Mouse (Mus musculus) naive thymus-derived CD4-positive, alpha-beta T cell, adult 2 months (primary cell): Measurements from ENCODE around the gene Olfr1359.

ENCODE experiments used
- DNase-seq: peaks from one replicate; pipeline ENCODE4 v3.0.0-alpha.2; 2011; ENCODE audit warnings: low read depth

Olfr1359 gene

GRCm38 (mm10) chr13:21697811-21698210 lies at the start of gene Olfr1359:
Gene Olfr1359 (plus strand): TSS chr13:21698111.
- DNase-seq, result no peak

DNA sequence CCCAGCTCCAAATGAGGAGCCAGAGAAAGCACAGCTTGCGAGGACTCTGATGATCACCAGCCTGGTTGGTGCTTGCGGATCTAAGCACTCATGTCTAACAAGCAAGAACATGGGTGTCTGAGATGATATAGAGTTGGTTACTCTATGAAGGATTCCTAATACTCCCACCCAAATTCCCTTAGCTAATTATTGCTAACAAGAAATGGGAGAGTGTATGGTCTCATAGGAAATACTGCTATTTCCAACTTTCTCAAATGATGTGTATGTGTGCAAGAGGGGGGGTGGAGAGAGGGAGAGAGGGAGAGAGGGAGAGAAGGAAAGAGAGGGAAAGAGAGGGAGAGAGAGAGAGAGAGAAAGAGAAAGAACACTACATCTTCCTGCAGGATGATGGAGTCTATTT lies 34.6 kb upstream of the Olfr1359 start, which contains the start of gene Olfr1361:
Gene Olfr1361 (minus strand): TSS at position 101 of the 400 bp plus-strand sequence.
- DNase-seq, result no peak

GRCm38 (mm10) chr13:21677305-21677704 lies 20.6 kb upstream of the Olfr1359 start, which contains the start of gene Olfr1360:
Gene Olfr1360 (minus strand): TSS chr13:21677405.
- no peak for DNase-seq

GRCm38 (mm10) chr13:21706669-21707068 lies 8.8 kb downstream of the Olfr1359 start:
- DNase-seq, result no peak

GRCm38 (mm10) chr13:21710031-21710711 lies 12.3 kb downstream of the Olfr1359 start:
- DNase-seq, result peak; percentile 94

DNA sequence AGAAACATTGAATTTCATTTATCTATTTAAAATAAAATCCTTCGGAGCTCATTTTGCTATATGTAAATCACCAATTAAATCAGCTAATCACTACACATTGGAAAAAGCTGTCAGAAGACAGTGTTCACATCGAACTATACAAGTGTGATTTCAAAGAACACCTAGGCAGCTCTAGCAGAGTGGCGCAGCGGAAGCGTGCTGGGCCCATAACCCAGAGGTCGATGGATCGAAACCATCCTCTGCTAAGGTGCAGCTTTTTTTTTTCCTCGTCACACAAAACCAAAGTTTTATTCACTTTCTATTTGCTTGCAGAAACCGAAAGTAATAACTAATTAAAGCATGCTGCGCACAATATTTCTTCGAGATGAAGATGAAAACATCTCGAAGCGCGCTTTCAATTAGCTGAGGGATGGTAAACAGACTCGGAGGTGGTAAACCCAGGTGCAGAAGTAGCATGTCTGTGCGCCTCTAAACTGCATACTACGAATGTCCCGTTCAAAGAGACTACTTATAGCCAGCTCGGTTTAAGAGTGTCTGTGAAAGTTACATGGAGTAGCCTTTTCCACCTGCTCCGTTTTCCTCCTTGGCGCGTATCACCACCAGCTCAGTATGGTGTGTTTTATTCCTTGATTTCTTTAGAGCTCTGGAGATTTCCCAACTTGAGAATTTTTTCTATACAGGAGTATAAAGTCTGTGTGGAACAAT lies 13.1 kb downstream of the Olfr1359 start:
- peak; percentile 96 for DNase-seq

- DNase-seq, result no peak
These were observed 13.8 kb downstream of the Olfr1359 start for GRCm38 (mm10) chr13:21711698-21712097.

GRCm38 (mm10) chr13:21714725-21715124 lies 16.8 kb downstream of the Olfr1359 start:
- DNase-seq, result peak; percentile 89

DNA sequence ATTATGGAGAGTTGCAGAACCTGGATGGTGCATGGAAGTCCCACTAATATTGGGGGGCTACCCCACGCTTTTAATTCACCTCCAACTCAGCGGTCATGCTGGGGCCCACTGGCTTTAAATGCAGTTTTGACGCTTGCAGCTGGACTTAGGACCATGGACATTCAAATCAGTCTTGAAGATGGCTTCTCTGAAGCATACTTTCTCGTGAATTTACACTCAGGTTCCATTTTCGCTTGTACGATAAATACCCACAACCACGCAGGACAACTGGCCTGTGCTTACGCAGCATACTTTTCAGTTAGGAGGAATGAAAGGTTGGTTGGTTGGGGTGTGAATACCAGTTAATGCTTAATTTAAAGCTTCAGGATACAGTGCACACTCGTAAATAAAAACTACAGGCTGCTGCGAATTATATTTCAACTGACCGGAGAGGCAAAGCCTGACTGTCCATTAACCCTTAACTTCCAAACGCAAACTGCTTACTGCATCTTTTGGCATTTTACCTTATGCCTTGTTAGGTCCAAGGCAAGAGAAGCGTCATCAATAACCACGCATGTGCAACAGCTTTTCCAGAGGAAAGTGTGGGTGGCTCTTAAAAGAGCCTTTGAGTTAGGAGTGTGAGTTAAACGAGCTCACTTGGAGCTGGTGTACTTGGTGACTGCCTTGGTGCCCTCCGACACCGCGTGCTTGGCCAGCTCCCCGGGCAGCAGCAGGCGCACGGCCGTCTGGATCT lies 17.4 kb downstream of the Olfr1359 start:
- DNase-seq, result peak; percentile 55

GRCm38 (mm10) chr13:21715864-21716539 lies 18.1 kb downstream of the Olfr1359 start, which contains the start of the genes Hist1h2bl and Hist1h2ai:
Gene Hist1h2bl (minus strand): TSS chr13:21716143.
Gene Hist1h2ai (plus strand): TSS chr13:21716422.
- peak; percentile 93 for DNase-seq

GRCm38 (mm10) chr13:21716540-21717391 lies 18.9 kb downstream of the Olfr1359 start:
- DNase-seq, result peak; percentile 60

DNA sequence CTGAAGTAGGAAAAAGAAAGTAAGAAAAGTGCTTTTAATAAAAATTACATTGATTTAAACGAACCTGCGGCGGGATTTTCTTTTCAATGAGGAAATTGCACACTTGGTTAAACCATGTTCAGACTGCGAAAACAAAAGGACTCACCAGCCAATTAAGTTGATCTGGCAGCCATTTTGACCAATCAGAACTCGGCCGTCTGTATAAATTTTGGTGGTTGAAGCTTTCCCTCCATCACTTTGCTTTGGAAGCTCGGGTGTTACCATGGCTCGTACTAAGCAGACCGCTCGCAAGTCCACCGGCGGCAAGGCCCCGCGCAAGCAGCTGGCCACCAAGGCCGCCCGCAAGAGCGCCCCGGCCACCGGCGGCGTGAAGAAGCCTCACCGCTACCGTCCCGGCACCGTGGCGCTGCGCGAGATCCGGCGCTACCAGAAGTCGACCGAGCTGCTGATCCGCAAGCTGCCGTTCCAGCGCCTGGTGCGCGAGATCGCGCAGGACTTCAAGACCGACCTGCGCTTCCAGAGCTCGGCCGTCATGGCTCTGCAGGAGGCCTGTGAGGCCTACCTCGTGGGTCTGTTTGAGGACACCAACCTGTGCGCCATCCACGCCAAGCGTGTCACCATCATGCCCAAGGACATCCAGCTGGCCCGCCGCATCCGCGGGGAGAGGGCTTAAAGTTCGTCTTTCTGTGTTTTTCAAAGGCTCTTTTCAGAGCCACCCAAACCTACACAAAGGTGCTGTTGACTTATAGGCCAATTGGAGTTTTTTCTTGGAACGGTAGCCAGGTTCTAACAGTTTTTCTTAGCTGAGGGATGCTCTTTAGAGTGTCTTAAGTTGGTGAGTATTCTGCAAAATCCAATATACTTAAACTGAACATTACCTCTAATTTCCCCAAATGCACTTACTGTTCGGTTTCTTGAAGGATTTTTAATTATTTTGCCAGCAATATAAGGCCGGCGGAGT lies 19.8 kb downstream of the Olfr1359 start, which contains the start of gene Hist1h3h:
Gene Hist1h3h (plus strand): TSS at position 263 of the 961 bp plus-strand sequence.
- DNase-seq, result peak; percentile 90

GRCm38 (mm10) chr13:21718381-21719080 lies 20.6 kb downstream of the Olfr1359 start:
- DNase-seq, result peak; percentile 15

GRCm38 (mm10) chr13:21721107-21721756 lies 23.3 kb downstream of the Olfr1359 start:
- peak; percentile 47 for DNase-seq

DNA sequence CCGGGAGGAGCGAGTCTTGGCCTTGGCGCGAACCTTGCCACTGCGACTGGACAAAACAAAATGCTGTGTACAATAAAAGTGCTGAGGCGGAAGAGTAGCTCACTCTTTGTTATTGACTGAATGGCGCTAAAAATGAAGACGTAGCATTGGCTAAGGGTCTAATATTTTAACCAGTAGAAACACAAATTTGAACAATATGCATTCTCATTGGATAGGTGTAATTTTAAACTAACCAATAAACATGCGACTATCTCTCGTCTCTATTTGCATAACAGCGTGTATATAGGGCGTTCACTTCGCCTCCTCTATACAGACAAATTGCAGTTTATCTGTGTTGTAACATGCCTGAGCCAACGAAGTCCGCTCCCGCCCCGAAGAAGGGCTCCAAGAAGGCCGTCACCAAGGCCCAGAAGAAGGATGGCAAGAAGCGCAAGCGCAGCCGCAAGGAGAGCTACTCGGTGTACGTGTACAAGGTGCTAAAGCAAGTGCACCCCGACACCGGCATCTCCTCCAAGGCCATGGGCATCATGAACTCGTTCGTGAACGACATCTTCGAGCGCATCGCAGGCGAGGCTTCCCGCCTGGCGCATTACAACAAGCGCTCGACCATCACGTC lies 24.0 kb downstream of the Olfr1359 start, which contains the start of gene Hist1h2bm:
Gene Hist1h2bm (plus strand): TSS at position 288 of the 616 bp plus-strand sequence.
- DNase-seq, result peak; percentile 92

- no peak for DNase-seq
These were observed 24.5 kb downstream of the Olfr1359 start for GRCm38 (mm10) chr13:21722373-21722925.
